Mouse (Mus musculus) cortical plate, adult 2 months (tissue): ENCODE data around the gene Gm11011. TPM values are rescaled to one million over a fixed set of nuclear protein-coding genes. Genes with fewer than 3 reads are reported as not detected.

Experiments used
- H3K27ac ChIP-seq: fragments of 200-500 bp; 2 replicates; pipeline ENCODE4 v1.5.1; 2012; ENCODE audit warnings: low read length, control low read depth, inconsistent platforms; ENCODE audit not compliant: insufficient read depth
- H3K4me1 ChIP-seq: fragments of 200-500 bp; 2 replicates; pipeline ENCODE4 v1.6.1; 2011; ENCODE audit warnings: low read length; ENCODE audit not compliant: control insufficient read depth, insufficient read depth
- H3K4me3 ChIP-seq: fragments of 200-500 bp; 2 replicates; pipeline ENCODE4 v1.5.1; 2011; ENCODE audit warnings: mild to moderate bottlenecking, low read length, control low read depth; ENCODE audit not compliant: insufficient read depth
- CTCF ChIP-seq: fragments of 200-500 bp; IDR thresholded peaks from 2 replicates; pipeline ENCODE4 v1.5.1; 2011; ENCODE audit warnings: mild to moderate bottlenecking, control low read depth, low read length; ENCODE audit not compliant: insufficient read depth; ENCODE audit errors: extremely low read depth
- POLR2A ChIP-seq: fragments of 200-500 bp; IDR thresholded peaks from 2 replicates; pipeline ENCODE4 v1.6.1; 2011; ENCODE audit warnings: mild to moderate bottlenecking, low read length, control low read depth; ENCODE audit not compliant: insufficient read depth; ENCODE audit errors: extremely low read depth
- polyA plus RNA-seq: library from polyadenylated mRNA; depleted of rRNA; stranded (reverse); fragments of >200 nt; gene quantifications from 2 replicates; pipeline ENCODE4 v1.2.3, GENCODE M21; 2012; rRNA removed

The Gm11011 gene
- polyA plus RNA-seq, 1 experiment: not detected

- TF ChIP-seq CTCF (no peak), POLR2A (no peak)
- no peak overlapping the region for H3K27ac ChIP-seq
- H3K4me1 ChIP-seq: no peaks in the 10 kb centered on the region
- no peak overlapping the region for H3K4me3 ChIP-seq
Observed at GRCm38 (mm10) chr2:169545674-169546073, 41.9 kb downstream of the Gm11011 start.

GRCm38 (mm10) chr2:169538906-169539305, 48.6 kb downstream of the Gm11011 start:
- H3K4me1 ChIP-seq: no peaks in the 10 kb centered on the region
- TF ChIP-seq POLR2A (no peak), CTCF (no peak)
- H3K4me3 ChIP-seq: no peak overlapping the region
- H3K27ac ChIP-seq: no peak overlapping the region

Other genes with a start within 250 kb of the Gm11011 start
- 46.5 and 48.1 TPM in 2 replicates for gene Tshz2, start 45.3 kb upstream of the Gm11011 start, polyA plus RNA-seq